Mouse (Mus musculus): Measurements from ENCODE around the gene Zbtb12.

DNA sequence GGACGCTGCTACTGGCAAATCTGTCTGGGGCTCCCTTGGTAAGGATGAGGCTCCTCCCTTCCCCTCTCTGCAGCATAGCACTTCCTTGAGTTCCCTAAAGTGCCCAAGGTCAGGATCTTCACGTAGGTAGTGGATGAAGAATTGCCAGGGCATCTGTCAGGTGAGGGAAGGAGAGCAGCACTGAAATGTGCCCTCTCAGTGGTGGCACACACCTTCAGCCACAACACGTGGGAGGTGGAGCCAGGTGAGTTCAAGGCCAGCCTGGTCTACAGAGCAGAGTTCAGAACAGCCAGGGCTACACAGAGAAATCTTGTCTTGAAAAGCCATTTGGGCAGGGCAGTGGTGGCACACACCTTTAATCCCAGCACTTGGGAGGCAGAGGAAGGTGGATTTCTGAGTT, 24.5 kb upstream of the Zbtb12 start:
- no peak for TF ChIP-seq CTCF (IDR thresholded peaks at IDR 0.05; ENCODE audit: control insufficient read depth, insufficient read depth, insufficient replicate concordance, low read depth, low read length)
- TF ChIP-seq POLR2A (IDR thresholded peaks at IDR 0.05; ENCODE audit: control insufficient read depth, low read depth, low read length): no peak

All from testis, adult 2 months (tissue).